Mouse (Mus musculus) midbrain, embryonic 11.5 days (tissue): Measurements from ENCODE around the gene Bcas3. TPM values are rescaled to one million over a fixed set of nuclear protein-coding genes. Genes with fewer than 3 reads are reported as not detected.

Experiments used
- ATAC-seq: fragments of 200-750 bp; cut with Nextera tagmentation; 2 replicates; pipeline ENCODE4 v1.8.0; 2017; ENCODE audit warnings: moderate TSS enrichment, moderate library complexity; ENCODE audit not compliant: low FRiP score
- DNase-seq: peaks from one replicate; pipeline ENCODE4 v3.0.0; 2015; ENCODE audit warnings: low spot score; ENCODE audit errors: missing footprints
- H3K27ac ChIP-seq: fragments of 300-500 bp; sonication (generic); 2 replicates; pipeline ENCODE4 v1.5.1; 2014; ENCODE audit warnings: low read depth, low read length
- H3K27me3 ChIP-seq: fragments of 300-500 bp; sonication (generic); 2 replicates; pipeline ENCODE4 v1.6.1; 2014; ENCODE audit warnings: mild to moderate bottlenecking, low read length, moderate library complexity, mixed read lengths; ENCODE audit not compliant: control insufficient read depth, insufficient read depth
- H3K36me3 ChIP-seq: fragments of 300-500 bp; sonication (generic); 2 replicates; pipeline ENCODE4 v1.6.1; 2014; ENCODE audit warnings: mild to moderate bottlenecking, low read length, moderate library complexity, mixed read lengths; ENCODE audit not compliant: control insufficient read depth, insufficient read depth
- H3K4me1 ChIP-seq: fragments of 300-500 bp; sonication (generic); 2 replicates; pipeline ENCODE4 v1.6.1; 2014; ENCODE audit warnings: low read length; ENCODE audit not compliant: control insufficient read depth, insufficient read depth
- H3K4me2 ChIP-seq: fragments of 300-500 bp; sonication (generic); 2 replicates; pipeline ENCODE4 v1.6.1; 2014; ENCODE audit warnings: mild to moderate bottlenecking, moderate library complexity
- H3K4me3 ChIP-seq: fragments of 300-500 bp; sonication (generic); 2 replicates; pipeline ENCODE4 v1.5.1; 2014; ENCODE audit warnings: low read depth, low read length
- H3K9ac ChIP-seq: fragments of 300-500 bp; sonication (generic); 2 replicates; pipeline ENCODE4 v1.6.1; 2014; ENCODE audit warnings: low read length
- H3K9me3 ChIP-seq: fragments of 300-500 bp; sonication (generic); 2 replicates; pipeline ENCODE4 v1.6.1; 2016; ENCODE audit warnings: low read length; ENCODE audit not compliant: control insufficient read depth
- WGBS: fragments of 180-500 bp; shearing (Covaris S2); extraction: QIAGEN DNeasy Blood & Tissue Kit; methylation state at CpG from one replicate; pipeline ENCODE4 v1.1.7; 2014; 5-methylcytosine and 5-hydroxymethylcytosine counted together
- polyA plus RNA-seq: library from polyadenylated mRNA; unstranded; fragments of >200 nt; fragmentation: Nextera tagmentation; extraction: Ambion mirVana; gene quantifications from 2 replicates; pipeline ENCODE4 v1.2.1, GENCODE M21; 2014

Gene Bcas3
- polyA plus RNA-seq, 1 experiment from 2014 or later, result 30.2 TPM

GRCm38 (mm10) chr11:85667176-85667575 is 314.2 kb downstream of the Bcas3 start:
- WGBS, result 70% methylated on average over 7 of the region's 7 CpGs
- no peak overlapping the region for H3K4me2 ChIP-seq
- DNase-seq (no peak), ATAC-seq (no peak)
- H3K9me3 ChIP-seq, result no peaks in the 10 kb centered on the region
- H3K9ac ChIP-seq, result no peak overlapping the region
- no peaks in the 10 kb centered on the region for H3K36me3 ChIP-seq
- no peak overlapping the region for H3K27ac ChIP-seq
- H3K4me1 ChIP-seq, result peaks cover 6% of the 10 kb centered on the region; the same call in 1 of the 2 replicates
- H3K27me3 ChIP-seq, result no peaks in the 10 kb centered on the region
- H3K4me3 ChIP-seq, result no peak overlapping the region

- no peak overlapping the region for H3K27ac ChIP-seq
- H3K9ac ChIP-seq, result no peak overlapping the region
- peak; percentile 90 for DNase-seq
- no peaks in the 10 kb centered on the region for H3K36me3 ChIP-seq
- no peaks in the 10 kb centered on the region for H3K27me3 ChIP-seq
- no peak overlapping the region; the same call in 1 of the 2 replicates for H3K4me2 ChIP-seq
- peaks cover 6% of the 10 kb centered on the region; the same call in 1 of the 2 replicates for H3K4me1 ChIP-seq
- WGBS, result 54% methylated on average over 9 of the region's 9 CpGs
- no peaks in the 10 kb centered on the region for H3K9me3 ChIP-seq
- no peak for ATAC-seq
- no peak overlapping the region for H3K4me3 ChIP-seq
Observed at GRCm38 (mm10) chr11:85667741-85668140, 314.8 kb downstream of the Bcas3 start.

GRCm38 (mm10) chr11:85672881-85673475 is 320.0 kb downstream of the Bcas3 start:
- Histone ChIP-seq H3K4me1 (peaks cover 2% of the 10 kb centered on the region; the same call in 1 of the 2 replicates), H3K9me3 (no peaks in the 10 kb centered on the region), H3K4me2 (no peak overlapping the region), H3K36me3 (no peaks in the 10 kb centered on the region), H3K4me3 (no peak overlapping the region), H3K27ac (no peak overlapping the region), H3K27me3 (no peaks in the 10 kb centered on the region), H3K9ac (no peak overlapping the region)
- ATAC-seq (no peak), DNase-seq (no peak)
- WGBS, result 90% methylated on average over 10 of the region's 10 CpGs

- 50% methylated on average over 4 of the region's 4 CpGs for WGBS
- Histone ChIP-seq H3K4me2 (no peak overlapping the region), H3K4me3 (no peak overlapping the region), H3K36me3 (no peaks in the 10 kb centered on the region), H3K9me3 (no peaks in the 10 kb centered on the region), H3K4me1 (peaks cover 13% of the 10 kb centered on the region), H3K27ac (no peak overlapping the region), H3K27me3 (no peaks in the 10 kb centered on the region), H3K9ac (no peak overlapping the region)
- ATAC-seq, result no peak
- DNase-seq, result no peak
Observed at GRCm38 (mm10) chr11:85675244-85675643, 322.3 kb downstream of the Bcas3 start.

GRCm38 (mm10) chr11:85676357-85677004 is 323.5 kb downstream of the Bcas3 start:
- Histone ChIP-seq H3K4me2 (no peak overlapping the region), H3K27ac (no peak overlapping the region), H3K27me3 (no peaks in the 10 kb centered on the region), H3K36me3 (no peaks in the 10 kb centered on the region), H3K9me3 (no peaks in the 10 kb centered on the region), H3K4me3 (no peak overlapping the region), H3K9ac (no peak overlapping the region), H3K4me1 (peaks cover 13% of the 10 kb centered on the region)
- DNase-seq, result no peak
- 68% methylated on average over 10 of the region's 10 CpGs for WGBS
- ATAC-seq, result no peak

- DNase-seq (no peak), ATAC-seq (no peak)
- Histone ChIP-seq H3K4me2 (no peak overlapping the region), H3K9me3 (no peaks in the 10 kb centered on the region), H3K4me3 (no peak overlapping the region), H3K27me3 (no peaks in the 10 kb centered on the region), H3K4me1 (peaks cover 13% of the 10 kb centered on the region), H3K36me3 (no peaks in the 10 kb centered on the region), H3K9ac (no peak overlapping the region), H3K27ac (peak overlapping the region; percentile 25; the same call in 1 of the 2 replicates)
- 54% methylated on average over 5 of the region's 5 CpGs for WGBS
Observed at GRCm38 (mm10) chr11:85678666-85679065, 325.7 kb downstream of the Bcas3 start.

GRCm38 (mm10) chr11:85681580-85682419 is 328.8 kb downstream of the Bcas3 start:
- H3K27ac ChIP-seq, result no peak overlapping the region

GRCm38 (mm10) chr11:85684981-85685380 is 332.0 kb downstream of the Bcas3 start:
- Histone ChIP-seq H3K27me3 (no peaks in the 10 kb centered on the region), H3K4me2 (no peak overlapping the region), H3K36me3 (no peaks in the 10 kb centered on the region), H3K9me3 (no peaks in the 10 kb centered on the region), H3K4me1 (no peaks in the 10 kb centered on the region), H3K9ac (no peak overlapping the region), H3K27ac (no peak overlapping the region), H3K4me3 (no peak overlapping the region)
- 95% methylated on average over 2 of the region's 2 CpGs for WGBS
- no peak for ATAC-seq
- DNase-seq, result no peak

More at GRCm38 (mm10) chr11:85681580-85682419, 328.8 kb downstream of the Bcas3 start:
- Histone ChIP-seq H3K36me3 (no peaks in the 10 kb centered on the region), H3K9ac (no peak overlapping the region), H3K9me3 (no peaks in the 10 kb centered on the region), H3K4me2 (no peak overlapping the region), H3K27me3 (no peaks in the 10 kb centered on the region), H3K4me3 (no peak overlapping the region), H3K4me1 (peaks cover 11% of the 10 kb centered on the region)
- ATAC-seq (no peak), DNase-seq (no peak)
- 86% methylated on average over 11 of the region's 11 CpGs for WGBS
